Comparison of ENCODE assay signal across 9 mouse cellular contexts in genomic region chr7:135488214-135488810, GRCm38 (mm10). TPM values are rescaled to one million over a fixed set of nuclear protein-coding genes. Genes with fewer than 3 reads are reported as not detected.
A peak's percentile ranks its signal among the peaks of the same experiment; 100 is the strongest.
DNase-seq lines count a peak whose midpoint lies in the region; ATAC-seq lines count a peak whose summit lies in the region.
"Had no signal": no experiment of that assay in that cellular context is flagged by ENCODE, and none has a peak within 500 bp of the region (broad histone marks: within the 10 kb centered on the region; RNA-seq: fewer than 3 reads in every experiment).

No protein-coding gene starts in this region.

- no peak for ATAC-seq in midbrain, embryonic 14.5 days (ENCODE audit: low FRiP score, low TSS enrichment)
- no peak for ATAC-seq in midbrain, embryonic 16.5 days

- peaks cover 12% of the 10 kb centered on the region; the same call in 1 of the 2 replicates for H3K4me1 ChIP-seq in midbrain, embryonic 14.5 days (ENCODE audit: control insufficient read depth, insufficient read depth, low read length)
- peaks cover 16% of the 10 kb centered on the region for H3K4me1 ChIP-seq in midbrain, embryonic 16.5 days (ENCODE audit: control insufficient read depth, insufficient read depth, low read length)
- peaks cover 29% of the 10 kb centered on the region for H3K4me1 ChIP-seq in embryonic facial prominence, embryonic 10.5 days
- H3K4me1 ChIP-seq: liver, embryonic 15.5 days had no signal

- H3K9me3 ChIP-seq in midbrain, embryonic 14.5 days (ENCODE audit: control insufficient read depth, low read length), result no peaks in the 10 kb centered on the region
- H3K9me3 ChIP-seq in midbrain, embryonic 16.5 days (replicated peaks; ENCODE audit: control insufficient read depth, low read length, poor library complexity, severe bottlenecking), result no peaks in the 10 kb centered on the region
- H3K9me3 ChIP-seq in embryonic facial prominence, embryonic 10.5 days, result no peaks in the 10 kb centered on the region
- H3K9me3 ChIP-seq: liver, embryonic 15.5 days had no signal

- H3K27ac ChIP-seq in midbrain, embryonic 14.5 days (replicated peaks; ENCODE audit: low read depth, low read length), result no peak overlapping the region
- no peak overlapping the region for H3K27ac ChIP-seq in midbrain, embryonic 16.5 days (ENCODE audit: low read length)
- no peak overlapping the region for H3K27ac ChIP-seq in embryonic facial prominence, embryonic 10.5 days (replicated peaks)
- H3K27ac ChIP-seq: liver, embryonic 15.5 days had no signal

- 75% methylated on average over 6 of the region's 6 CpGs for WGBS in midbrain, embryonic 14.5 days
- WGBS in midbrain, embryonic 16.5 days, result 75% methylated on average over 6 of the region's 6 CpGs
- WGBS in embryonic facial prominence, embryonic 10.5 days, result 68% methylated on average over 6 of the region's 6 CpGs

- peaks cover 12% of the 10 kb centered on the region; the same call in 1 of the 2 replicates for H3K27me3 ChIP-seq in midbrain, embryonic 14.5 days (ENCODE audit: control insufficient read depth, insufficient read depth, low read length)
- peaks cover 10% of the 10 kb centered on the region for H3K27me3 ChIP-seq in midbrain, embryonic 16.5 days (ENCODE audit: control insufficient read depth, insufficient read depth, low read depth, low read length)
- H3K27me3 ChIP-seq in embryonic facial prominence, embryonic 10.5 days (replicated peaks; ENCODE audit: low read depth, poor library complexity, severe bottlenecking), result peaks cover 37% of the 10 kb centered on the region
- H3K27me3 ChIP-seq in splenic B cell, adult 2 months (ENCODE audit: control insufficient read depth, insufficient read depth, low read length, poor library complexity, severe bottlenecking), result no peaks in the 10 kb centered on the region; the same call in 1 of the 2 replicates
- H3K27me3 ChIP-seq: liver, embryonic 15.5 days had no signal

- no peak overlapping the region for H3K4me2 ChIP-seq in midbrain, embryonic 14.5 days (ENCODE audit: low read length)
- H3K4me2 ChIP-seq in midbrain, embryonic 16.5 days (ENCODE audit: low read length), result no peak overlapping the region
- H3K4me2 ChIP-seq: liver, embryonic 15.5 days had no signal

- H3K9ac ChIP-seq in midbrain, embryonic 14.5 days (replicated peaks; ENCODE audit: low read length), result no peak overlapping the region
- H3K9ac ChIP-seq in midbrain, embryonic 16.5 days (ENCODE audit: low read depth, low read length), result no peak overlapping the region
- H3K9ac ChIP-seq: liver, embryonic 15.5 days had no signal

- no peak overlapping the region for H3K4me3 ChIP-seq in midbrain, embryonic 14.5 days (replicated peaks; ENCODE audit: low read depth, low read length)
- no peak overlapping the region for H3K4me3 ChIP-seq in midbrain, embryonic 16.5 days (ENCODE audit: low read depth, low read length)
- H3K4me3 ChIP-seq in embryonic facial prominence, embryonic 10.5 days, result no peak overlapping the region
- H3K4me3 ChIP-seq: liver, embryonic 15.5 days had no signal

- H3K36me3 ChIP-seq in midbrain, embryonic 14.5 days (ENCODE audit: control insufficient read depth, insufficient read depth, low read length), result no peaks in the 10 kb centered on the region
- H3K36me3 ChIP-seq in midbrain, embryonic 16.5 days (ENCODE audit: control insufficient read depth, insufficient read depth, low read length), result no peaks in the 10 kb centered on the region
- no peaks in the 10 kb centered on the region for H3K36me3 ChIP-seq in embryonic facial prominence, embryonic 10.5 days (replicated peaks)
- no peaks in the 10 kb centered on the region for H3K36me3 ChIP-seq in splenic B cell, adult 2 months (ENCODE audit: control insufficient read depth, insufficient read depth, low read length, poor library complexity, severe bottlenecking)
- H3K36me3 ChIP-seq: liver, embryonic 15.5 days had no signal

- DNase-seq in cerebellum, postnatal 14 days, result peak; percentile 52 to 77
- no peak for DNase-seq in cerebellum, adult 9-11 months
- DNase-seq in midbrain, embryonic 14.5 days, result peak; percentile 50
- peak; percentile 55 for DNase-seq in embryonic facial prominence, embryonic 10.5 days (ENCODE audit: low spot score)
- peak; percentile 46 for DNase-seq in splenic B cell, adult 2 months (ENCODE audit: low read depth, low spot score)
- no peak for DNase-seq in urinary bladder, adult 18-20 months (ENCODE audit: low spot score in 2 of 2)
- no peak for DNase-seq in ovary, adult 18-20 months (ENCODE audit: low spot score)

RNA-seq across cellular contexts. Expression of gene Clrn3, which starts 40.1 kb away (rescaled TPM):
- not detected in 2 replicates for polyA plus RNA-seq in midbrain, embryonic 14.5 days (2014; fragmentation: Nextera tagmentation; extraction: Ambion mirVana)
- polyA plus RNA-seq in midbrain, embryonic 16.5 days (2015; fragmentation: Nextera tagmentation; extraction: Ambion mirVana), result not detected in 2 replicates
- not detected in 2 replicates for polyA plus RNA-seq in embryonic facial prominence, embryonic 10.5 days (2016; fragmentation: Nextera tagmentation; extraction: Ambion mirVana)

RNA-seq across cellular contexts. Expression of gene Ptpre, which starts 49.0 kb away (rescaled TPM):
- polyA plus RNA-seq in midbrain, embryonic 14.5 days (2014; fragmentation: Nextera tagmentation; extraction: Ambion mirVana), result 5.0 and 6.7 TPM in 2 replicates
- 7.1 and 7.6 TPM in 2 replicates for polyA plus RNA-seq in midbrain, embryonic 16.5 days (2015; fragmentation: Nextera tagmentation; extraction: Ambion mirVana)
- polyA plus RNA-seq in embryonic facial prominence, embryonic 10.5 days (2016; fragmentation: Nextera tagmentation; extraction: Ambion mirVana), result 0.68 and 1.0 TPM in 2 replicates

Comparison
In these comparisons a context has a peak if more than half of its experiments do, and no peak if none do; other contexts are left out.
1. DNase-seq: peak in cerebellum, postnatal 14 days (2 of 2), midbrain, embryonic 14.5 days (single experiment), embryonic facial prominence, embryonic 10.5 days (single experiment) and splenic B cell, adult 2 months (single experiment); none in cerebellum, adult 9-11 months (single experiment), urinary bladder, adult 18-20 months (0 of 2) and ovary, adult 18-20 months (single experiment).